Mouse (Mus musculus) spleen, adult 12 weeks (tissue): Measurements from ENCODE around the gene Gcgr.
"Not testable (repeated sequence)": the region's sequence is repeated elsewhere in the genome, so short reads cannot be mapped to it uniquely, and the experiment has no call there.

Experiments
- DNase-seq: peaks from one replicate; pipeline ENCODE4 v3.0.0; 2022; ENCODE audit warnings: low spot score

The Gcgr gene

GRCm38 (mm10) chr11:120538485-120538884, 8.0 kb downstream of the Gcgr start:
- no peak for DNase-seq

DNA sequence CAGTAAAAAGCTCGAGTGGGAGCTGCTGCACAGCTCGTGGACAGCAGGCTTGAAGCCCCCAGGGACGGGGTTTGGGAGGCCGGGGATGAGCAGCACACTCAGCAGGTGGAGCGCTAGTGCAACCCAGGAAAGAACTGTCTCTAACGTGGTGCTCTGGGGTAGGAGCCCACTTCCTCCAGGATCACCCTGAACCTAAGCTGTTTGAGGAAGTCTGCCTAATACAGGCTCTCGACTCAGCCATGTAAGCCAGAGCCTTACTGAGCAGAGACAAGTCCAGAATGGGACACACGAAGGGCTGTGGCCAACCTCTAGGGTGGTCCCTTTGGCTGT, 8.4 kb downstream of the Gcgr start:
- DNase-seq: no peak

DNA sequence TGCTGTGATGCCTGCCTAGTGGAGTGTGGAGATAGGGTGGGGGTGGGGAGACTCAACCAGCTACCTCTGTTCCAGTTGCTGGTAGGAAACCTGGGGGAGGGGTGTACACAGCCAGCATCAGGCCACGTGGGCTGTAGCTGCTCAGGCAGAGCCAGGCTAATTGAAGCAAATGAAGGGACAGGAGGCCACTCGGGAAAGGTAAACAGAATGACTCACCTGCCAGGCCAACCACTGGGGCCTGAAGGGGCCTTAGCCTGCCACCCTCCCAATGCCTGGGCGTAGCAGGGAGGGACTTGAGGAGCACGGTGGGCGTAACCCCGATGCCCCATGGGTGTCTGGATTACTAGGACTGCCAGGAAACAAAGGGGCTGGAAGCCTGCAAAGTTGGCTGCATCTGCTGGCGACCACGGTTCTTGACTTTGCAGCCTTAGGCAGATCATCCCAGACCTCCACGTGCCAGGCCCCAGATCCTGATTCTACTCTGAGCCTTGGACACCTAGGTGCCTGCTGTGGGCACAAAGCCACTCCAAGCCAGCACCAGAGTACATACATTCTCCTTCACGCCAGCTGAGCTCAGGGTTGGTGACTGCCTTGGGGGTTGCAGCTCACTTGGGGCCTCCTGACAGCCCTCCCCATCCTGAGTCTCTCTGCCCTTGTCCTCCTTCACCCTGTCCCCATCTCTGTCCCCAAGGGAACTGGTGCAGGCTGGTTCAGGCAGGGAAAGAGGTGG, 9.0 kb downstream of the Gcgr start:
- no peak for DNase-seq

DNA sequence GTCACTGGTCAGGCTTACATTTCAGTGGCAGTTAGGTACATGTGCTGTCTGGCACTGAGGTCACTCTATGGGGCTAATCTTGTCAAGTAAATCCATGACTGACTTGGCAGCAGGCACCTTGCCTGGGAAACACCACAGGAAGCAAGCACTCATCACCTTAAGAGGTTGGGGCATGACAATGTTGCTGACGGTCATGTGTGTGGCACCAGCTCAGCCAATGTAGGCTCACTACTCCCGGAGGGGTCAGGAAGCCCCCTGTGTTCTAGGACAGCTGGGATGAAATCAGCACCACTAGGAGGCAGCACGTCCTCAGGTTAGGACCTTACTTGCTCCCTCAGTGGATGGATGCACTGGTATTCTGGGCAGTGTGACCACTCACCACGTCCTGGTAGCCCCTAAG, 11.4 kb downstream of the Gcgr start:
- no peak for DNase-seq

DNA sequence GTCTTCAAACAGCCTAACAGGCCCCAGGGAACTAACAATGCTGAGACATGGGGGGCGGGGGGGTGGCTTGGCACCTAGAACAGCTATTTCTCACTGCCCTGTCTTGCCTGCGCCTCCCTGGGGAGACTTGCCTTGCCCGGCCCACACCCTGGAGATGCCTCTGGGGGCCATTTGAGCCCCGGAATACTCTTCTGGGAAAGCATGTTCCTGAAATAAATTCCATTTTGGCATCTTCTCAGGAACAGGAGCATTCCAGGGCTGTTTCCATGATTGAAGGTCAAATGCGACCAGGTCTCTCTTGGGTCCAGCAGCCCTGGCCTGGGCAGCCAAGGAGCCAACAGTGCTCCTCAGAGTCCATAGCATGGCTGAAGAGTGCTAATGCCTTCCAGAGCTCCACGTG, 11.9 kb downstream of the Gcgr start:
- DNase-seq: no peak

- DNase-seq: no peak
Measured at GRCm38 (mm10) chr11:120545964-120546363, 15.5 kb downstream of the Gcgr start.

DNA sequence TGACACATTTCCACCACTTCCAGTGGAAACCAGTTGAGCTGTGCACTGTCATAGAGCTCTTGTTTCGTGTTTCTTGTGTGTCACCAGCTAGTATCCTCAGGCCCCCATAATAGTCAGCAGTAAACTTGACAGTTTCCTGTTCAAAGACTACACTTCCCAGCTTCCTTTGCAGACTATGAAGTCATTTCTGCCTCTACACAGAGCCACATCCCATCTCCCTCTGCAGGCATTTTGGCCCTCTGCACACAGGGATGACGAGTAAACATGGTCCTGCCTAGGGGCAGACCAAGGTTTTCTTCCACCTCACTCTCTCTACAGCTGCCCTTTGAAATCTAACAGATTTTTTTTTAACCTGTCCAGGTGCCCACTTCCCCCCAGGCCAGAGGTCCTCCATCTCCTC, 17.0 kb downstream of the Gcgr start:
- DNase-seq: no peak

DNA sequence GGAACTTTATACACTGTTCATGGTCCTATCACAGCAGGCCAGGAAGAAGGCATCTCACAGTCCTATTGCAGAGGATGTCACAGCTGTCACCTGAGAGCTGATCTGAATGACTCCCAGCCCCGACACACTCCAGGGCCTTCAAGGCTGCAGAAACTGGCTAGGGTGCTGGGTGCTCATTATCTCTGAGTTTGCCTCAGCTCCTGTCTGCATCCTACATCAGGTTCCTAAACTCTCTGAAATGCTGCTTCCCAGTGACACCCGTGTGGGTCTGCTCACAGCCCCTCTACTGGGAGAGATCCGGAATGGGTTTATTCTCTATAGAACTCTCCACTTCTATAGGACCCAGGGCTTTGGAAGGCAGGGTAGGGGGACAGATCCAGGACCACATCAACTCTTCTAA, 17.7 kb downstream of the Gcgr start:
- no peak for DNase-seq

- no peak for DNase-seq
Measured at GRCm38 (mm10) chr11:120548786-120549167, 18.3 kb downstream of the Gcgr start.

DNA sequence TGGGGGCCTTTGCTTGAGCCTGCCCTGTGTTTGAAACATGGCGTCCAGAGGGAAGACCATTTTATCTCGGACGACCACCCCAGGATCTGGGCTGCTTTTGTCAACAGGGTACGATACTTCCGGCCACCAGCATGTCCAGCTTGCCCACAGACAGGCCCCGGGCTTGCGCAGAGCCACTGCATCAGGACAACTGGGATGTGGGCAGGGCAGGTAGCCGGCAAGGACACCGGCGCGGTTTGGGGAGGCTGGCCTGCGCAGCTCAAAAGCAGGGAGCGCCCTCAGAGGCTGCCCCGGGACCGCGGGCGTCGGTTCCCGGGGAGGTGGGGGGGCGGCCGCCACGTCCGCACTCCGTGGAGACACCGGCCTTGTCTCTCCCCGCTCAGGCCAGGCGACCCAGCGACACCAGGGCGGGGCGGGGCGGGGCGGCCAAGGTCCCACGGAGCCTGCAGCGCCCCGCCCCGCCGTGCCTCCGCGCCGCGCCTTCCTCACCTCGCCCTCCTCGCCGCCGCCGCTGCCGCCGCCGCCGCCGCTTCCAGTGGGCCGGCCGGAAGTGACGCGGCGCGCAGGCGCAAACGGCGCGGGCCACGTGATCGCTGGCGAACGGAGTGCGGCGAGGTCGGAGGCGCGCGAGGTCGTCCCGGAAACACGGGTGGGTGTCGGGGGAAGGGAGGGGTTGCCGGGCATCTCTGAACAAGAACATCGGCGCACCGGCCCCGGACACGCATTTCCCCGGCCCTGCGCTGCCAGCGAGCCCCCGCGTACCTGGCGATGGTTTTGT, 18.9 kb downstream of the Gcgr start, which contains the start of gene Mcrip1:
TSS of gene Mcrip1 (minus strand) at position 560 of the 778 bp plus-strand sequence.
- DNase-seq: peak; percentile 85

DNA sequence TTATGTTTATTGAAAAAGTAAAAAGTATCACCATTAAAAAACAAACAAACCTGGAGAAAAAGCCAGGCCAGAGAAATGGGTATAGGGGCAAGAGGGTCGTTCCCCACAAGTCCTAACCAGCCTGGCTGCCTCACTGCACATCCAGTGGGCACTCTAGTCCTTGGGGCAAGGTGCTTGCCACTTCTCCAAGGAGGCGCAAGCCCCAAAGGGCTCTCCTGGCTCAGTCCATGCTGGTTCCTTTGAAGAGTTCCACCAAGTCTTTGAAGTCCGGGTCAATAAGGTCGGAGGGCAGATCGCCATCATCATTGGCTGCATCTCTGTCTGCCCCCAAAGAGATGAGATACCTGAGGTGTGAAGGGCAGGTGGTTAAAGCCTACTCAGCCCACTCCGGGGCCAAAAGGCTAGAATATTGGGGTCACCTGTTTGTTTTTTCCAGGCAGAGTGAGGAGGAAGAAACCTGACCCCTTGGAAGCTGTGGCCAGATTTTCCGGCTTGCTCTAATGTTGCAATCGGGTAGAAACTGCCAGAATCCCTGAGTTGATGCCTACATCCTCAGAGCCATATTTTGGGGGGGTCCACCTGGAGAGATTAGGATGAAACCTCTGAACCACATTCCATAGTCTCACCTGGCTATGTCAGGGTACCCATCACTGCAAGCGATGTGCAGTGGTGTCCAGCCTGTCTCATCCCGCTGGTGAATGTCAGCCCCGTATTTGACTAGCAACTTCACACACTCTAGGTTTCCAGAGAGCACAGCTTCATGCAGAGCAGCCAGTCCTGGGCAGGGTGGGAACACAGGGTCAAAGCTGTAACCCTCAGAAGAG, 19.7 kb downstream of the Gcgr start:
- DNase-seq: no peak

DNA sequence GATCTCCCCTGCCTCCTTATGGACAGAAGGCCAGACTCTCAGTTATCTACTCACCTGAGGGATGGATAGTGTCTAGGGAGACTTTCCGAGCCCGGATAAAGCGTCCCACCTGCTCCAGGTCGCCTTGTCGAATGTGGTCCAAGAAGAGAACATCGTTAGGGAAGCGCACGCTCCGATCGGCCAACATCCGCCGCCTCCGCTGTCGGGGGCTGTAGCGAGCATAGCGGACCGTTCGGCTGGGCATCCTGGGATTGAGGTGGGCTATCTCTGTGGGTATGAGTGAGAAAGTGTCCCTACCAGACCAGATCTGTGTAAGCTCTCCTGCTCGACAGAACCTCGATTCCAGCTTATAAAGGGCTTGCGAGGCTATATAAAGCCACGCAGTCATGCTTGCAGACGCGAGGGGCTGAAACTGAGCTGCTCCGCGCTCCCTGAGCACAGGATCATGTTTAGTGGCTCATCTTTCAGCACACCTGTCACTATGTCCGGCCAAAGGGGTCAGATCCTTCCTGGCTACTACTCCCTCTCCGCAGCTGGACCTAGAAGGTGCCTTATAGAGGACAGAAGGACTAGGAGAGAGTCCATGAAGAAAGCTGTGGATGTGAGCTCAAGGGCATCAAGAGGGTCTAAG, 20.4 kb downstream of the Gcgr start, which contains the start of gene Ppp1r27:
TSS of gene Ppp1r27 (minus strand) at position 323 of the 631 bp plus-strand sequence.
- DNase-seq: no peak

DNA sequence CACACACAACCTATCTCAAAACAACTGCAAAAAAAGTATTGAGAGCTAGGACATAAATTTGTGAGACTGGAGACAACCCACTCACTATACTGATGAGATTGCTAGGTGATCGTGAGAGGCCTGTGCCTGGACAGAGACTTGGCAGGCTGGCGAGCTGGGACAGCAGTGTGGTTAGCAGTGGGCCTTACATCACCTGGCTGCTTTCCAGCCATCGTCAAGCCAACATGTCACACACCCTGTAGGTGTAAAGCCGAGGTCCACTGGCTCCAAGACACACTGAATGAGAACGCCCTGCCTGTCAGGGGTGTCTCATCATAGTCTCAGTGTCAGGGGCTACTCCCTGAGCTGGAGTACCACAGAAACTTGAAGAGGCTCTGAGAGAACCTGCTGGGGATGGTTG, 22.2 kb downstream of the Gcgr start:
- no peak for DNase-seq

GRCm38 (mm10) chr11:120554834-120555233, 24.3 kb downstream of the Gcgr start:
- no peak for DNase-seq

GRCm38 (mm10) chr11:120555260-120555659, 24.8 kb downstream of the Gcgr start:
- DNase-seq: no peak

DNA sequence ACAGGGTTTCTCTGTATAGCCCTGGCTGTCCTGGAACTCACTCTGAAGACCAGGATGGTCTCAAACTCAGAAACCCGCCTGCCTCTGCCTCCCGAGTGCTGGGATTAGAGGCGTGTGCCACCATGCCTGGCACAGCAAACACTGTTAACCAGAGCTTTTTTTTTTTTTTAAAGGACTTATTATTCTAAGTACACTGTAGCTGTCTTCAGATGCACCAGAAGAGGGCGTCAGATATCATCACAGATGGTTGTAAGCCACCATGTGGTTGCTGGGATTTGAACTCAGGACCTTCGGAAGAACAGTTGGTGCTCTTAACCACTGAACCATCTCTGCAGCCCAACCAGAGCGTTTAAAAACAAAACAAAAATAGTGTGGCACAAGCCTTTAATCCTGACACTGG, 28.3 kb downstream of the Gcgr start:
- not testable (repeated sequence) for DNase-seq

- no peak for DNase-seq
Measured at GRCm38 (mm10) chr11:120560952-120561728, 30.6 kb downstream of the Gcgr start.

- no peak for DNase-seq
Measured at GRCm38 (mm10) chr11:120562949-120563348, 32.5 kb downstream of the Gcgr start.

DNA sequence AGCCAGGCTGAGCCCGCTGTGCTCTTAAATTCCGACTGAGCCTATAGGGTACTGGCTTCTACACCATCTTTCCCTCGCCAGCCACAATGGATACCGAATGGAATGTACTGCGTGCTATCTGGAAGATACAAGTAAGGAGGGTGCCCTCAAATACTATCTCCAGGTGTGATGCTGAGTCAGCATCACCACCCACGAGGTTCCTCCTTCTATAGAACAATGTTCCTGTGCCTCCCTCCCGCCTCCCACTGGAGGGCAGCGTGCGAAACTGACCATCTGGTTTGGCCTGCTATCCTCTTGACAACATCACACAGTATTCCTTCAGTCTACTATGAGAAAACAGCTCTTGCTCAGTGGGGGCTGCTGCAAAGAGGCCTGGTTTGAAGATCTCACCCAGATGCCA, 34.6 kb downstream of the Gcgr start:
- no peak for DNase-seq

- DNase-seq: no peak
Measured at GRCm38 (mm10) chr11:120568324-120568723, 37.8 kb downstream of the Gcgr start.

DNA sequence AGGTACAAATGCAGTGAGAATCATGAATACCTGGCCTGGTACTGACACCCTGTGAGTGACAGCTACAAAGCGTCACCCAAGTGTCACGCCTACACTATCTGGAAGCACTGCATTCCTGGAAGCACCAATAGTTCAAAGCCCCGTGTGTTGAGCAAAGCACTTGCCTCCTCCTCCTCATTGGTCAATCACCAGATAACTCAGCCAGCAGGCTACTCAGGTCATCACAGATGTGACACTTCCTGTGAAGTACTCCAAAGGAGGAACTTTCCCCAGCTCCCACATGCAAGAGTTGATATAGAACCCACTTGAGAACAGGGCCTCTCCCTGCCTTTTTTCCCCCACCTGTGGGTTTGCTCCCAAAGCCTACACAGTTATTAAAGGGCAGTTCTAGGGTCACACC, 40.6 kb downstream of the Gcgr start:
- DNase-seq: no peak
